Mouse (Mus musculus) layer of hippocampus, adult 9-10 months (tissue): ENCODE results near the gene Gm47429.
"Not testable (repeated sequence)": the region's sequence is repeated elsewhere in the genome, so short reads cannot be mapped to it uniquely, and the experiment has no call there.

Experiments
- DNase-seq: peaks from one replicate; pipeline ENCODE4 v3.0.0; 2022; ENCODE audit warnings: low spot score

Gene Gm47429

DNA sequence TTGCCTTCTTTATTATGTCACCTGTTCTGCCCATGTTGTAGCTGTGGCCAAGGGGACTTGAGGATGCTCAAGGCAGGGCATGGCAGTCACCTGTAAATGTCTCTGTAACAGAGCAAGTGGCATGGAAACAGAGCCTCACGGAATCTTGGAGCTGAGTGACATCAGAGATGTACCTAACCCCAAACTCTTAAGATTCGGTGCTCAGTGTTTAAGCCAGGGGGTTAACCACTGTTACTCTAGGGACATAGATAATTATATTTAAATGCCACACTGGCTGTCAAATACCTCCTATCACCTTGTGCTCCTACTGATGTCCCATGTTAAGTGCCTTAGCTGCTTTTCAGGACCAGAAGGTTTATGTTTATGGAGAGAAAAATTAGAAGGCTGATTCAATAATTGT is at the start of gene Gm47429:
TSS of gene Gm47429 (minus strand) at position 101 of the 400 bp plus-strand sequence.
- no peak for DNase-seq

GRCm38 (mm10) chr13:50488510-50488909 is 44.8 kb upstream of the Gm47429 start:
- not testable (repeated sequence) for DNase-seq

GRCm38 (mm10) chr13:50467007-50467406 is 23.3 kb upstream of the Gm47429 start, which contains the start of gene Nutm2:
Nutm2 (plus strand) TSS chr13:50467307.
- no peak for DNase-seq

- no peak for DNase-seq
These were observed 21.2 kb upstream of the Gm47429 start for GRCm38 (mm10) chr13:50464621-50465562.

GRCm38 (mm10) chr13:50460433-50460832 is 16.7 kb upstream of the Gm47429 start:
- DNase-seq: not testable (repeated sequence)

DNA sequence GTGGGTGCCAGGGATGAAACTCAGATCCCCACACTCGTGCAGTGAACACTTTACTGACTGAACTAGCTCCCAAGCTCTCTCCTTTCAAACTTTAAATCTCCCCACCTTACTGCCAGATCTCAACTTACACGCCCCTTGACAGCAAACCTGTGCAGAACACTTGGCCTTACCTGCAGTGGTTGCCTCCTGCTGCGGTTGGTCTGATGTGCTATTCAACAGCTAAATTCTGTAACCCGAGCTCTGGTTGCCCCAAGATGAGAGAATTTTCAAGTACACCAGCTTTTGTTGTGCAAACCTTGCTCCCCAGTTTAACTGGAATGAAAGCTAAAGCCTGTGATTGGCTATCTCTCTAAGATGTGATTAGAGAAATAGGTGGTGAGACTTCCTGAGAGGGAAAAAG is 9.7 kb upstream of the Gm47429 start:
- no peak for DNase-seq

DNA sequence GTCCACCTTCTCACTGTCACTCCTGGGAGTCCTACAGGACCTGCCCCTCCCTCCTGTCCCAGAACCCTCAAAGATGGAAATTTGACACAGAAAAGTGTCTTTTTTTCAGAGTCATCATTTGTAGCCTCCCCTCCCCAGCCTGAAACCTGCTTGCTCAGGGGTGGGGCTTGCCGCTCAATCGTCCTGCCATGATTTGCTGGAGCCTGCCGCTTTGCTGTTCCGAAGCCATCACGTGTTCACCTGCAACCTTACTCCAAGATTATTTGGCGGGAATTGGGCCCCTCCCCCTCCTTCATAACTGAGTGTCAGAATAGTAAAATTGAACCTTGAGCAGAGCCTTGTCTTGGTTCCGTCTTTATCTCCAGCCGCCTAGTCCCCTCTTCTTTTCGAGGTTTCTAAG is 8.6 kb upstream of the Gm47429 start:
- not testable (repeated sequence) for DNase-seq

DNA sequence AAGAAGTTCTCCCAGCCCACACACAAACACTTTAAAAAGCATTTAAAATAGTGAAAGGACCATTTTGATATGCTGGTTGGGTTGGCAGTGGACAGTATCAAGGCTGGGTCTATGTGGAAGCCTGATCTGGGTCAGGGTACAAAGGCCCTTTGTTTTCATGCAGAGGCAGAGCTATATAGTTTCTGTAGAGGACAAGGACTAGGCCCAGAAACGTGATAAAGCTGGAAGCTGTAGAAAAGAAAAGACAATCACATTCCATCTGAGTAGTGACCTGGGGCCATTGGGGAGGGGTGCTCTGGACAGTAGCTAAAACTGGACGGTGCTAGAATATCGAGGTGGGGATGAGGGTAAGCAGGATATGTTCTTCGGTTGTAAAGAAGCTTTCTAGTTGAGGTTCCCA is 1.5 kb upstream of the Gm47429 start:
- no peak for DNase-seq

DNA sequence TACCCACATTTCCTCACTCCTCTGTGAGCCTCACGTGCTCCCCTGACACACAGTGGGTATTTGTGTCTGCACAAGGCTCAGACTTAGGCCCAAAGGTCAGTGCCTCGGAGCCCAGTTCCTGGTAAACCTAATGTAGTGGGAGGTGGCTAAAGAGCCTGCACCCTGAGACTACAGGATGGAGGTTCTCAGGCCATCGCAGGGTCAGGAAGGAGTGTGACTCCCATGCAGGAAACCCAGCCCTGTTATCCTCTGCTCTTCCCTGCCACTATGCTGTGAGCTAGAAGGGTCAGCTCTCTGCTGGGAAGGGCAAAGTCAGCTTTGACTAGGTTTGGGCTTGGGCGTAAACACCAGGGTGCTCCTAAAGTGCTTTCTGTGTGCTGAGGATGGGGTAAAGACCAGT is 17.0 kb downstream of the Gm47429 start:
- DNase-seq: no peak

DNA sequence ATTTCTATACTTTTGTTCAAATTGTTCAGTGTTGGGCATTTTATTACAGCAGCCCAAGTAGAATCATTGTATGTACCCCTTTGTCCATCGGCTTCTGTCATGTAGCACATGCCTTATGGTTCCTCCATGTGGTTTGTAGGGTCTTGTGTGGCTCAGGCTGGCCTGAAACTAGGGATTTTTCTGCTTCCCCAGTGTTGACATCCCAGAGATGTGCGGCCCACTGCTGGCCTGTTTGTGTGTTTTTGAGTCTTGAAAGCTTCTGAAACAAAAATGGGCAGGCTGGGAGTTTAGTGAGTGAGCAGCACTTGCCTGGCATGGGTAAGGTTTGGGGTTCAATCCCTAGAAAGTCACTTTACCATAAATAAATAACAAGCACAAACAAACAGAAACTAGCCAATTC is 19.2 kb downstream of the Gm47429 start:
- DNase-seq: no peak

GRCm38 (mm10) chr13:50423625-50424209 is 20.0 kb downstream of the Gm47429 start:
- no peak for DNase-seq

GRCm38 (mm10) chr13:50418421-50418820 is 25.3 kb downstream of the Gm47429 start:
- no peak for DNase-seq

DNA sequence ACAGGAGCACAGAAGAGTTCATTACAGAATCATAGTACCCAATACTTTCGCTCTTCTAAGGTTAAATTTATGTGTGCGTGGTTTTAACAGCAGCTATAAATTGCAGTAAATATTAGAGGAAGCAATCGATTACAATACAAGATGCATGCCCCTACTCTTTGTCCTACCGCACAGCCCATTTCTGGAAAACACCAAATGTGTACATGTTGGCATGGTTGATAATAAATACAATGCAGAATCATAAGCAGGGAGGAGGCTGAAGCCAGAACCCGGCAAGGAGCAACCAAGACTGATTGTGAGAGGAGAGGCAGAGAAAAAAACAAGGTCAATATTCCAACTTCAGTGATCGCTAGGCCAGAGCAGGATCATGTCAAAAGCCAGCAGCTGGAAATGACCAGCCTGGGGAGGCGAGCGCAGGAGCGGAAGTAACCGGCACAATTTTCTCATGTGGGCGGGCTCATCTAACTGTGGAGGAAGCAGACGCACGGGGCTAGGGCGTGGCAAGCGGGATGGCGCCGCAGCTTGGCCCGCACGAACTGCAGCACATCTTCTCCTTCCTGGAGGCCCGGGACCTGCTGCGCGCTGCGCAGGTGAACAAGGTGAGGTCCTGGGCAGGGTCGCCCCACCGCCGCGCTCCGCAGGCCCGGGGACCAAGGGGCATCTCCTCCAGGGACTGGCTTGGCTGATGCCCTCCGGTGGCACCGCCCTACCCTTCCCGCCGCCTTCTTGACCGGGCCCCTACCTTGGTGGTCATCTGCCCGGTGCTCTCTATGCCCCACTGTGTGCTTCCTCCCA is 26.1 kb downstream of the Gm47429 start, which contains the start of gene Fbxw17:
TSS of gene Fbxw17 (plus strand) at position 476 of the 795 bp plus-strand sequence.
- peak; percentile 51 for DNase-seq
